Mouse (Mus musculus): ENCODE results near the gene Pabpc1l. TPM values are rescaled to one million over a fixed set of nuclear protein-coding genes. Genes with fewer than 3 reads are reported as not detected.

Gene Pabpc1l
- polyA plus RNA-seq, 1 experiment from 2014 or later, result 0.78 TPM

GRCm38 (mm10) chr2:164083609-164084341 is 58.5 kb downstream of the Pabpc1l start:
- Histone ChIP-seq H3K4me2 (no peak overlapping the region; the same call in none of the 2 replicates), H3K4me3 (ENCODE audit: low read depth, low read length) (no peak overlapping the region), H3K27ac (ENCODE audit: low read depth, low read length) (peak overlapping the region; percentile 30; the same call in 1 of the 2 replicates), H3K4me1 (replicated peaks; ENCODE audit: control insufficient read depth, insufficient read depth, low read length) (peaks cover 8% of the 10 kb centered on the region), H3K9ac (ENCODE audit: low read depth, low read length) (no peak overlapping the region), H3K27me3 (replicated peaks; ENCODE audit: control insufficient read depth, insufficient read depth, low read length) (no peaks in the 10 kb centered on the region), H3K9me3 (ENCODE audit: control insufficient read depth, low read length) (no peaks in the 10 kb centered on the region), H3K36me3 (ENCODE audit: control insufficient read depth, insufficient read depth, low read length) (peaks cover 35% of the 10 kb centered on the region)
- 60% methylated on average over 19 of the region's 19 CpGs for WGBS
- DNase-seq (ENCODE audit: low spot score) (no peak), ATAC-seq (replicated peaks; ENCODE audit: low FRiP score) (peak; percentile 41; the same call in 1 of the 2 replicates)

DNA sequence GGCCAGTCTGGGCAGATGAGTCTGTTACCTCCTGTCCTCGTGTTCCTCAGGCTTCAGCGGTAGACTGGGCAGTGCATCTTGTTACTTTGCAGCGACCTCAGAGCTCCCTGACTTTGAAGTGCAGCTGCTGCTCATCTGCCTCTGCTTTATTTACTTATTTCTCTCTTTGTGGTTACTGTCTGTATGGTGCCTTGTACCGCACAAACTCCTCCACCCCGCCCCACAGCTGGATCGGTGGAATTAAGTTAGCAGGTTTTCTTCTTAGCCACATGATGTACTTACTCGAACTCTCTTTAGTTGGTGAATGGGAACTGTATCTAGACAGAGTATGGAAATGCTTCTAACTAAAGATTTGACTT is 59.1 kb downstream of the Pabpc1l start:
- no peaks in the 10 kb centered on the region for H3K27me3 ChIP-seq (replicated peaks; ENCODE audit: control insufficient read depth, insufficient read depth, low read length)
- no peak for DNase-seq (ENCODE audit: low spot score)
- peaks cover 40% of the 10 kb centered on the region for H3K36me3 ChIP-seq (ENCODE audit: control insufficient read depth, insufficient read depth, low read length)
- WGBS, result 59% methylated on average over 7 of the region's 7 CpGs
- ATAC-seq (replicated peaks; ENCODE audit: low FRiP score), result no peak
- H3K4me2 ChIP-seq, result no peak overlapping the region; the same call in 1 of the 2 replicates
- H3K4me1 ChIP-seq (replicated peaks; ENCODE audit: control insufficient read depth, insufficient read depth, low read length), result peaks cover 5% of the 10 kb centered on the region
- no peak overlapping the region for H3K9ac ChIP-seq (ENCODE audit: low read depth, low read length)
- no peak overlapping the region; the same call in 1 of the 2 replicates for H3K27ac ChIP-seq (ENCODE audit: low read depth, low read length)
- no peak overlapping the region for H3K4me3 ChIP-seq (ENCODE audit: low read depth, low read length)
- H3K9me3 ChIP-seq (ENCODE audit: control insufficient read depth, low read length), result no peaks in the 10 kb centered on the region

- peaks cover 27% of the 10 kb centered on the region for H3K36me3 ChIP-seq (ENCODE audit: control insufficient read depth, insufficient read depth, low read length)
- no peak overlapping the region for H3K9ac ChIP-seq (ENCODE audit: low read depth, low read length)
- ATAC-seq (replicated peaks; ENCODE audit: low FRiP score), result no peak
Measured at GRCm38 (mm10) chr2:164087416-164088017, 62.3 kb downstream of the Pabpc1l start.

DNA sequence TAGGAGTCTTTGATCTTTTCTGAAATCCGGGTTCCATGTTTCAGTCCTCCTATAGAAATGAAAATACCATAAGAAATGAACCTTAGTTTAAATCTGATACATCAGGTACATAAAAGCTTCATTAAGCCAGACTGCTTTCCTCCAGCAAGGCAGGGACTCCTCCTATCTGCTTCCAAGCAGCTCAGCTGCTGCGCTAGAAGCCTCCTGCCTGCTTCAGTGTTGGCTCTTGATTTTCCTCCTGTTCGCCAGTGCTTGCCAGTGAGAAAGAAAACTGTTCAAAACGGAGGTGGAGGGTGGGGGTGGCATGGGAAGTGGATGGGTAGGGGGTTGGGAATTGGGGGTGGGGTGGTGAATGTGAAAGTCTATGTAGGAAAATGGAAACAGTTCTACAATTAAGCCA is 64.3 kb downstream of the Pabpc1l start:
- Histone ChIP-seq H3K27me3 (replicated peaks; ENCODE audit: control insufficient read depth, insufficient read depth, low read length) (no peaks in the 10 kb centered on the region), H3K36me3 (ENCODE audit: control insufficient read depth, insufficient read depth, low read length) (peaks cover 22% of the 10 kb centered on the region), H3K9ac (ENCODE audit: low read depth, low read length) (no peak overlapping the region), H3K9me3 (ENCODE audit: control insufficient read depth, low read length) (no peaks in the 10 kb centered on the region), H3K4me2 (no peak overlapping the region), H3K4me1 (replicated peaks; ENCODE audit: control insufficient read depth, insufficient read depth, low read length) (0 out of 2 replicates have a peak, but pooled peaks cover 1% of the 10 kb centered on the region), H3K27ac (ENCODE audit: low read depth, low read length) (no peak overlapping the region), H3K4me3 (ENCODE audit: low read depth, low read length) (no peak overlapping the region)
- DNase-seq (ENCODE audit: low spot score) (no peak), ATAC-seq (replicated peaks; ENCODE audit: low FRiP score) (no peak)
- 82% methylated on average over 4 of the region's 4 CpGs for WGBS

More at GRCm38 (mm10) chr2:164087416-164088017, 62.3 kb downstream of the Pabpc1l start:
- Histone ChIP-seq H3K4me1 (replicated peaks; ENCODE audit: control insufficient read depth, insufficient read depth, low read length) (peaks cover 5% of the 10 kb centered on the region), H3K4me3 (ENCODE audit: low read depth, low read length) (no peak overlapping the region), H3K4me2 (no peak overlapping the region), H3K9me3 (ENCODE audit: control insufficient read depth, low read length) (no peaks in the 10 kb centered on the region), H3K27me3 (replicated peaks; ENCODE audit: control insufficient read depth, insufficient read depth, low read length) (no peaks in the 10 kb centered on the region), H3K27ac (ENCODE audit: low read depth, low read length) (no peak overlapping the region)
- WGBS, result 79% methylated on average over 6 of the region's 6 CpGs
- DNase-seq (ENCODE audit: low spot score), result no peak

DNA sequence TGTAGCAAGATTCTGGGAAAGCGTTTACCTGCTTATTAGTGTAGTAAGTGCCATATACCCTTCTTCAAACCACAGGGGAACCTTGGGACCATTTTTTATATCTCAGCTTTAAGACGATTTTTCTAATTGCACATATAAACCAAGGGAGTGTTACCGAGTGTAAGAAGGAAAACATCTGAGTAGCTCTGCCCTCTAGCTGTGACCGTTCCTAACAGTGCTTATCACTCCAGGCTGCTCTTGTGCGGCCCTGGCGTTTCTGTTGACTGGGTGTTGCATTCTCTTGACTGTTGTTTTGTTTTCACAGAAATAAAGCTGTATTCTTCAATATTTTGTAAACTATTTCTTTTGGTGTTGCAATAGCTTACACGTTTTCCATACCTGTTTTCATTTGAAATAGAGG is 68.9 kb downstream of the Pabpc1l start:
- no peak for ATAC-seq (replicated peaks; ENCODE audit: low FRiP score)
- 74% methylated on average over 7 of the region's 7 CpGs for WGBS
- no peak for DNase-seq (ENCODE audit: low spot score)
- Histone ChIP-seq H3K4me3 (ENCODE audit: low read depth, low read length) (no peak overlapping the region), H3K36me3 (ENCODE audit: control insufficient read depth, insufficient read depth, low read length) (peaks cover 16% of the 10 kb centered on the region), H3K4me2 (no peak overlapping the region), H3K27me3 (replicated peaks; ENCODE audit: control insufficient read depth, insufficient read depth, low read length) (no peaks in the 10 kb centered on the region), H3K9me3 (ENCODE audit: control insufficient read depth, low read length) (no peaks in the 10 kb centered on the region), H3K9ac (ENCODE audit: low read depth, low read length) (no peak overlapping the region), H3K27ac (ENCODE audit: low read depth, low read length) (no peak overlapping the region), H3K4me1 (replicated peaks; ENCODE audit: control insufficient read depth, insufficient read depth, low read length) (no peaks in the 10 kb centered on the region)

DNA sequence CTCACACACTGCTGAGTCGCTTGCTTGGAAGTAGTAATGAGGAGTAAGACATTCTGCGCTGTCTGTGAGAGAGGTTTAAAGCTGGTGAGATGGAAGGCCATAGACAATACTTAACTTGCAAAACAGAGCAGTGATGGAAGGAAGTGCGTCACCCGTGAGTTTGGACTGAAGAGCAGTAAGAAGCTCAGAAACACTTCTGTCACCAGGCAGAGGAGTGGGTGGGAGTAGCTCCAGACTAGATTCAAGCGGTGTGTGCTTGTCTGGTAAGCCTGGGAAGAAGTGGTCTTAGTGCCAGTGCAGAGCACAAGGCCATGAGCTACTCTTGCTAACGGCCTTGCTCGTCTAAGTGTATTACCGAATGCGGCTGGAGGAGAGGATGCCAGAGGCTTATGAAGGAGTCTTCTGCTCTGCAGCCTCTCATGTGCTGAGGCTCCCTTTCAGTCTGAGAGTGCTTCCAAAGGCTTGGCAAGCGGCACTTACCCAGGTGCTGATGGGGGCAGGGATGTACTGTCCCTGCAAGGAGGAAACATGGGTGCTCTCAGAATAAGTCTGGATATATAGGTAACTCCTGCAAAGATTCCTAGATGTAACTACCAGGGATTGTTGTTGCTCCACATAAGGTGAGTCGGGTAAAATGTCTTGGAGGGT is 73.5 kb downstream of the Pabpc1l start:
- no peak overlapping the region for H3K27ac ChIP-seq (ENCODE audit: low read depth, low read length)
- H3K4me1 ChIP-seq (replicated peaks; ENCODE audit: control insufficient read depth, insufficient read depth, low read length), result no peaks in the 10 kb centered on the region
- no peak overlapping the region for H3K4me2 ChIP-seq
- no peaks in the 10 kb centered on the region for H3K27me3 ChIP-seq (replicated peaks; ENCODE audit: control insufficient read depth, insufficient read depth, low read length)
- H3K9ac ChIP-seq (ENCODE audit: low read depth, low read length), result no peak overlapping the region
- H3K9me3 ChIP-seq (ENCODE audit: control insufficient read depth, low read length), result no peaks in the 10 kb centered on the region
- H3K4me3 ChIP-seq (ENCODE audit: low read depth, low read length), result no peak overlapping the region
- WGBS, result 95% methylated on average over 11 of the region's 11 CpGs
- peaks cover 20% of the 10 kb centered on the region for H3K36me3 ChIP-seq (ENCODE audit: control insufficient read depth, insufficient read depth, low read length)
- ATAC-seq (replicated peaks; ENCODE audit: low FRiP score), result no peak
- DNase-seq (ENCODE audit: low spot score), result no peak

Other genes starting within 250 kb of the Pabpc1l start
- gene Ccn5, start 204.6 kb upstream of the Pabpc1l start, polyA plus RNA-seq (2014; fragmentation: Nextera tagmentation; extraction: Ambion mirVana), result not detected in 2 replicates
- not detected in 2 replicates for gene Kcnk15, start 171.8 kb upstream of the Pabpc1l start, polyA plus RNA-seq (2014; fragmentation: Nextera tagmentation; extraction: Ambion mirVana)
- 0.08 and 0.11 TPM in 2 replicates for gene Rims4, start 106.8 kb upstream of the Pabpc1l start, polyA plus RNA-seq (2014; fragmentation: Nextera tagmentation; extraction: Ambion mirVana)
- gene Ywhab, start 30.5 kb upstream of the Pabpc1l start, polyA plus RNA-seq (2014; fragmentation: Nextera tagmentation; extraction: Ambion mirVana), result 228 and 233 TPM in 2 replicates
- gene Stk4, start 44.9 kb downstream of the Pabpc1l start, polyA plus RNA-seq (2014; fragmentation: Nextera tagmentation; extraction: Ambion mirVana), result 30.2 and 32.1 TPM in 2 replicates
- gene Tomm34, start 45.7 kb downstream of the Pabpc1l start, polyA plus RNA-seq (2014; fragmentation: Nextera tagmentation; extraction: Ambion mirVana), result 57.1 and 58.0 TPM in 2 replicates
- gene Kcns1, start 145.7 kb downstream of the Pabpc1l start, polyA plus RNA-seq (2014; fragmentation: Nextera tagmentation; extraction: Ambion mirVana), result 0.06 TPM in 1 of 2 replicates, not detected in the other
- not detected in 2 replicates for gene Wfdc5, start 157.3 kb downstream of the Pabpc1l start, polyA plus RNA-seq (2014; fragmentation: Nextera tagmentation; extraction: Ambion mirVana)
- gene Wfdc12, start 165.2 kb downstream of the Pabpc1l start, polyA plus RNA-seq (2014; fragmentation: Nextera tagmentation; extraction: Ambion mirVana), result not detected in 2 replicates
- gene Wfdc15a, start 174.7 kb downstream of the Pabpc1l start, polyA plus RNA-seq (2014; fragmentation: Nextera tagmentation; extraction: Ambion mirVana), result not detected in 2 replicates
- gene Wfdc15b, start 196.2 kb downstream of the Pabpc1l start, polyA plus RNA-seq (2014; fragmentation: Nextera tagmentation; extraction: Ambion mirVana), result not detected in 2 replicates
- gene Svs2, start 213.0 kb downstream of the Pabpc1l start, polyA plus RNA-seq (2014; fragmentation: Nextera tagmentation; extraction: Ambion mirVana), result not detected in 2 replicates
- not detected in 2 replicates for gene Svs3b, start 231.2 kb downstream of the Pabpc1l start, polyA plus RNA-seq (2014; fragmentation: Nextera tagmentation; extraction: Ambion mirVana)

All from liver, embryonic 11.5 days (tissue).